Mouse (Mus musculus): ENCODE results near the gene Tmod1.

Tmod1 gene

DNA sequence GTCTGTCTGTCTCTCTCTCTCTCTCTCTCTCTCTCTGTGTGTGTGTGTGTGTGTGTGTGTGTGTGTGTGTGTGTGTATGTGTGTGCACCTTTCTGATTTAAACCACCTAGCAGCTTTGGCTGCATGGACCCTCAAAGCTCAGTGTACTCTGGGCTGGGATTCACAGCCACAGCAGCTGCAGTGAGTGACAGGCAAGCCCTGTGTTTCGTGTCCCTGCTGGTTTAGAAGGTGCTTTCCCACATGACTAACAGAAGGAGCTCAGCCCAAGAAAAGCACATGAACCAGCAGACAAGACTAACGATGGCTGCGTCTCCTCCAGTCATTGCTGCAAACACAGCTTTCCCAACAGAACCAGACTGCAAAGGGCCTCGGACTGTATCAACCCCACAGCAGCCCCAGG lies 9.2 kb downstream of the Tmod1 start:
- in situ Hi-C loops (cut with MboI; ENCODE audit: low pct_unique_long_range_greater_than_20kb in 1 of 2, low sequenced_read_pairs in 2 of 2, unreplicated experiment in 1 of 2) = no loop called here

DNA sequence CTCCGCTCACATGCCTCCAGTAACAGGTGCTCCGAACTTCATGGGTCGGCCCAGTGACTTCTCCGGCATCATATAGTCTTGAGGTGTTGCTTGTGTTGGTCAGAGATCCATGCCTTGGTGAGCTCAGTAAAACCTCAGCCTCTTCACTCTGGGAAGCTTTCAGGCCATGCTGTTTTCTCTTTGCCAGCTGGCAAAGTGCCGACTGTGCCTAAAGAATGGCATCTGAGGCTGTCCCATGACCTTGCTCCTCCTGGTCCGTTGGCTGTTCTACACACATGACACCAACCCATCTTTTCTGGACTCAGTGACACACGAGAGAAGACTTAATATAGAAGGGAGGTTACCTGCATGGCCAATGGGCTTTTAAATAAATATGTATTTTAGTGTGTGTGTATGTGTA lies 9.7 kb downstream of the Tmod1 start:
- in situ Hi-C loops (cut with MboI; ENCODE audit: low pct_unique_long_range_greater_than_20kb in 1 of 2, low sequenced_read_pairs in 2 of 2, unreplicated experiment in 1 of 2) = no loop called here

DNA sequence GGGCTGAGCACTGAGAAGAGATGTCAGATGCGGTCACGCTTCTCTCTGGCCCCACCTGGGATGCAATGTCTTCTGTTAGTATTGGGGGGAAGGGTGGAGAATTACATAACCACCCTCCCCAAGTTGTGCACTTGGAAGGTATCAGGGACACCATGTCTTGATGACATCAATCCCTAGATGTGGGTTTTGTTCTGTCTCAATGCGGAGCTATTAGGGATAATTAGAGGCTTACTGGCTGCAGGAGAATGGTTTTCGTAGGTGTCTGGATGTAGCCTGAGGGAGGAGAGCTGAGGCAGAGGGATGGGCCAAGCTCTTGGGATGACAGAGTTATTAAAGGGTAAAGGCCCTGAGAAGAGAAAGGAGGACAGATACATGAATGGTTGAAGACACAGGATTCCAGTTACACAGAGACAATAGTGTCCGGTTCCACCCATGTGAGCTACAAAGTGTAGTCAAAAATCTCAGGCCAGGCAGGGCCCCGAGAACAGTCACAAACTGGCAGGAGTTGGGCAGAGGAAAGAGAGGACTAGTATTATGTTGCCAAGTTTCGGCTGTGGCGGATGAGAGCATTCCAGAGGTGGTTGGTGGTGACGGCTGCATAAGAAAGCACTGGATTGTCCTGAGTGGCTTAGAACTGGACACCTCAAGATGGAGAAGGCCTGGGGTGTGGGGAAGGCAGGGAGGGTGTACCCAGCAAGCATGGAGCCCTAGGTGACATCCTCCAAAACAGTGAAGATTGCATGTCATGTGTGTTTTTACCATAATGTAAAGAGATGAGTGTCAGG lies 14.8 kb downstream of the Tmod1 start:
- in situ Hi-C loops (cut with MboI; ENCODE audit: low pct_unique_long_range_greater_than_20kb in 1 of 2, low sequenced_read_pairs in 2 of 2, unreplicated experiment in 1 of 2) = no loop called here

DNA sequence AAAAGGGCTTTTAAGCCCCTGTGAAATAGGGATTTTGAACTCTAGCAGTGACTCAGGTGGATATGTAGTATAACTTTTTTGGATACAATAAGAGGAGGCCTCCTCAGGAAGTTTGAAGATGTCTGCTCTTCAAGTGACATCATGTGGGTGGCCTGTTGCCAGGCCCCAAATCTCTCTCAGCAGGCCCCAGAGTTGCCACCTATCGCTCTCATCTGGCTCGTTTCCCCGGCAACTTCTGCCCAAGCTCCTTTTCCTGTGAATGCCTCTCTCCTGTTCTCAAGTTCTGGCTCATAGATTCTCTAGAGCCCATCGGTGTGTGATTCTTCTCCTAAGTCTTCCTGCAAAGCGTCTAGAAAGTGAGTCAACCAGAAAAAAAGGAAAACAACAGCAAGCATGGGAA lies 17.4 kb downstream of the Tmod1 start:
- in situ Hi-C loops (cut with MboI; ENCODE audit: low pct_unique_long_range_greater_than_20kb in 1 of 2, low sequenced_read_pairs in 2 of 2, unreplicated experiment in 1 of 2) = no loop called here

DNA sequence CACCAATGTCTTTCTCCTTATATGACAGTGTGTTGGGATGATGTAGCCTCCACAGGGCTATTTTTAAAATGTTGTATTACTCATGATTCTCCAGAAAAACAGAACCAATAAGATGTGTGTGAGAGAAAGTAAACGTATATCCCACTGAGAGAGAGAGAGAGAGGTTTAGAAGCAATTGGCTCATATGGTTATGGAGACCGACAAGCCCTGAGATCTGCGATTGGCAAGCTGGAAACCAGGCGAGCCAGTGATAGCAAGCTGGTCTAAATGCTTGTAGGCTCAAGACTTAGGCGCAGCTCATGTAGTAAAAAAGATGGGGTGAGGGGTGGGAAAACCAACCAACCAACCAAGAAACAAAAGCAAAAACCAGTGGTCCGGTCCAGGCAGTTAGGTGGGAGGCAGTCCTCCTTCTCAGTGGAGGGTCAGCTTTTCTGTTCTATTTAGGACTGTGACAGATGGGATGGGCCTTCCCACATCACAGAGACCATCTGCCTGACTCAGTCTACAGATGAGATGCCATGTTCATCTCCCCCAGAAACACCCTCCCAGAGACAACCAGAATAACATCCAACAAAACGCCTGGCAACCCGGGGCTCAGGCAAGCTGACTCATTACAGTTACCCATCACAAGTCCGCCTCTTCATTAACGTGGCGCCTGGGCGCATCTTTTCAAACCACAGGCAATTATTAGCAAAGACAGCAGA lies 22.7 kb downstream of the Tmod1 start:
- in situ Hi-C loops (cut with MboI; ENCODE audit: low pct_unique_long_range_greater_than_20kb in 1 of 2, low sequenced_read_pairs in 2 of 2, unreplicated experiment in 1 of 2) = no loop called here

DNA sequence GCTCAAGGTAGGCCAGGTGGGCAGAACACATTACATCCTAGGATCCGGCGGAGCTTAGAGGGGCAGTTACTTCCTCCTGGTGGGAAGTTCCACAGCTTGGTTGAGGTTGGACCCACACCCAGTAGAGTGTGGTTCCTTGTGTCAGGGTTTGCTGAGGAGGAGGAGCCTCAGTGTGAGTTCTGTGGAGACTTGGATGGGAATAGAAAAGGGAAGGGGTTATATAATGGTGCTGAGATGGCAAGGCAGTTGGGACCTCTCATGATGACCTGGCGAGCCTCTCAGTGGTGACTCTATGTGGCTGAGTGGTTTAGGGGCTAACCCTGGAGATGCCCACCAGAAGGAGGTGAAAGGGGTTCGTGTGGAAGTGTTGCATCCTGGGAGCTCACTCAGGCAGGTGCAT lies 25.1 kb downstream of the Tmod1 start:
- in situ Hi-C loops (cut with MboI; ENCODE audit: low pct_unique_long_range_greater_than_20kb in 1 of 2, low sequenced_read_pairs in 2 of 2, unreplicated experiment in 1 of 2) = no loop called here

DNA sequence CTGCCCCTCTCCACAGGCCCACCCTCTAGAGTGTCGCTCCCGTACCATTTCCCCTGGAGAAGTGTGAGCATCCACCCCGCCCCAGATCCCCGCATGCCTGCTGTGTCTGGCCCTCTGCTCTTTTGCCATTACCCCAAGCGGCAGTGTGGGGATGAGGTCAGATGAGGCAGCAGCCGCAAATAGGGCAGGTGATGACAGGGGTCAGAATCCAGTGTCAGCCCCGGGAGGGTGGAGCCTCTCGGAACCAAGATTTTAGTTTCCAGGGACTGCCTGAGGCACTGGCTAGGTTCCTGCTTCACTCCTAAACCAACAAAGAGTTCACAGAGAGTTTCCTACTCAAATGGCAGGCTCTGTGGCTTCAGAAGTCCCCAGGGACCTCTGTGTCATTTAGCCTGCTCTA lies 25.5 kb downstream of the Tmod1 start:
- in situ Hi-C loops (cut with MboI; ENCODE audit: low pct_unique_long_range_greater_than_20kb in 1 of 2, low sequenced_read_pairs in 2 of 2, unreplicated experiment in 1 of 2) = no loop called here

DNA sequence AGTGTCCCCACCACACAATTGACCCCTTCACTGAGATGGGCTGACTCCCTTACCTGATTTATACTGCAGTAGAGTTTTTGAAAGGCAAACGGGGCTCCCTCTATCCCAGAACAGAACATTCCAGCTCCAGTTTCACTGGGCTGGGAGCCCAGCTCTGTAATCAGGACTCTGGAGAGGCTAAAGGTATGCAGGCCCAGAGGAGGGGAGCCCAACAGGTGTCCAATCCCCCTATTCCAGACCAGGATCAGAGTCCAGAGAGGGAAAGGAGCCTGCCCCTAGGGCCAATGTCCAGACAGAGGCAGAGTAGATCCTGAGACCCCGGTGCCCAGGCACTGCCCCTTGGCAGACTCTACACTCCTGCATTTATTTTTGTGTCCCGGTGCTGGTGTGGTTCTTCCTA lies 26.2 kb downstream of the Tmod1 start:
- in situ Hi-C loops (cut with MboI; ENCODE audit: low pct_unique_long_range_greater_than_20kb in 1 of 2, low sequenced_read_pairs in 2 of 2, unreplicated experiment in 1 of 2) = no loop called here

DNA sequence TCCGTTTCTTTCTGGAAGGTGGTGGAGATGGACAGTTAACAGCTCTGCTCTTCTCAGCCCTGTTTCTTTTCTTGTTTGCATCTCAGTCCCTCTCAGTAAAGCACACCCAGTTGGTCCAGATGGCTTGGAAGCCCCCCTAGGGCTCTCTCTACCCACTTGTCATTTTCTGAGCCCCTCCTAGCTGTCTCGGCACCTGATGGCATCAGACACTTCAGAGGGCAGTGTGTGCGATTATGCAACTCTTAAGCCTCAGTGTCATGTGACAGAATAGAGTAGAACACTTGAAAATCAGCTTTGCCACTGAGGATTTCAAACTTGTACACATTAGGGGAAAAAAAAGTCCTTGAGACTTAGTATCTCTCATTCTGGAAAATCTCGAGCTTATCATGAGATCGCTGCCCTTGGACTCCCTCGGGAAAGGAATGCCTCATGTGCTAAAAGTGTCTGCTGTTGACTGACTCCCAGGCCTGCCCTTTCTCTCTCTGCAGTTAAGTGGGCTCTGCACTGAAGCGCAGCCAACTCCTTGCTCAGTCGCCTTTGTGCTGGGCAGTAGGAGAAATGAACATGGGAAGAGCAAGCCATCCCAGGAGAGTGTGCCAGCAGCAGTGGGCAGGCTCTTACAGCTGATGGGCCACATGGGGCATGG lies 27.1 kb downstream of the Tmod1 start:
- in situ Hi-C loops (cut with MboI; ENCODE audit: low pct_unique_long_range_greater_than_20kb in 1 of 2, low sequenced_read_pairs in 2 of 2, unreplicated experiment in 1 of 2) = no loop called here

DNA sequence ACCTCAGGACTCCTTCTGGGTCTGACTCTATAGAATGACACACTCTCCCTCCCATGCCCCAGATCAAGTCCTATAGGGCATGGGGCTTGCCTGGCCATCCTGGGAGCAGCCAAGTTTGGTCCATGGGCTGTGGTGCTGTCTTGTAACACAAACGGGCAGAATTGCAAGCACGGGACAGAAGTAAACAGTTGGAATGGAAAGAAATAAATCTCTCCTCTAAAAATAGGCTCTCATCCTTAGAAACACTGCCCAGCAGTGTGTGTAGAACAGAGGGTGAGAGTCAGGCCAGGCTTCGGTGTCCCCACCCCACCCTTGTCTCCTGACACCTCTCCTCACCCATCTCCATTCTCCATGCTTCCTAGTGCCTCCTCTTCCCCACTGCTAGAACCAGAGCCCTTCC lies 29.3 kb downstream of the Tmod1 start:
- in situ Hi-C loops (cut with MboI; ENCODE audit: low pct_unique_long_range_greater_than_20kb in 1 of 2, low sequenced_read_pairs in 2 of 2, unreplicated experiment in 1 of 2) = no loop called here

DNA sequence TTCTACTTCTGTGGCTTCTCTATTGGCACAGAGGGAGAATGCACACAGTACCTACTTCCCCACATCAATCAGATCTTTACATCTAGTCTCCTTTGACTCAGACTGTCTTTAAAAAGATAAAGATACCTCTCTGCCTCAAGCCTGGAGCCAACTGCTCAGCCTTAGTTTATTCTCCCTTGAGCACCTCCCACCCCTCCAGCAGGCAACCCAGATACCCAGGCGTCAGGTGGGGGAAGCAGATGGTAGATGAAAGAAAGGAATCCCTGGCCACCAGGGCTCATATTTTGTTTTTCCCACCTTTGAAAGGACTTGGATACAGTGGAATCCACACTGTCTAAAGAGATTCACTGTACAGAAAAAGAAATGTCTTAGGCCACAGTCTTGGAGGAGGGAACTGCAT lies 29.8 kb downstream of the Tmod1 start:
- in situ Hi-C loops (cut with MboI; ENCODE audit: low pct_unique_long_range_greater_than_20kb in 1 of 2, low sequenced_read_pairs in 2 of 2, unreplicated experiment in 1 of 2) = no loop called here

DNA sequence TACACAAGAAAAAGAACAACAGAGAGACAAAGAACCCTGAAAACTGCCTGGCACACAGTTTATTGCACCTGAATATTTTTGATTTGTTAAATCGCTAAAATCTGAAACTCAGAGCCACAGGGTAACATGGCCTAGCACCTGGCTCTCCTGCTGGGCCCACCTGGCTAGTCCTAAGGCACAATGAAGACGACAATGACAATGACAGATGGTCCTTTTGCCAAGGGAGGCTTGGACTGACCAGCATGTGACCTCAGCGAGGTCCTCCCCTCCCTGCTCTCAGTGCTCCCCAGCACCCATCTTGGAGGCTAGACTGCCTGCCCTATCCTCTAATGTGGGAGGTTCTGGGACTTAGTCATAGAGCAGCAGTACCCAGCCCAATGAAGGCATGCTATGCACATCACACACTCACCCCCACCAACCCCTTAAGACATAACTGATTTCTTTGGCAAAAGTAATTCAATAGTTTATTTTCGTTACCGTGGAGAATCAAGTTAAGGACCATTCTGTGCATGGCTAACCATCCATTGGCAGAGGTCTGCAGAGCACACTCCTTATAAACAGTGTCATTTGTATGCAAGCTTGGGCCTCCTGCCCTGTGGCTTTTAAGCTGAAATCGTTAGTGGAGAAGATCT lies 31.2 kb downstream of the Tmod1 start:
- in situ Hi-C loops (cut with MboI; ENCODE audit: low pct_unique_long_range_greater_than_20kb in 1 of 2, low sequenced_read_pairs in 2 of 2, unreplicated experiment in 1 of 2) = no loop called here

DNA sequence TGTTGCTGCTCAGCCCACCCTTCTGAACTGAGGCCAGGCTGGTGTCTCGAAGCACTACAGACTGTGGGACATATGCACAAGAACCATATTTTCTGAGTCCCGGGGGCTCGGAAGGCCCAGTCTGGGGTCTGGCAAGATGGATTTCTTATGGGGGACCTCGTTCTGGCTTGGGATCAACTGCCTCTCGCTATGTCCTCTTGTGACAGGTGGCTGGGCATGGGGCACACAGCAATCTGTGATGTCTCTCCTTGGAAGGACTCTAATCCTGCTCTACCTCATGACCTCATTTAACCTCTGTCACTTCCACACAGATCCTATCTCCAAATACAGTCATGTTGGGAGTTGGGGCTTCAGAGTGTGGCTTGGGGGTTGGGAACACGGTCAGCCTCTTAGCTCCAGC lies 33.9 kb downstream of the Tmod1 start:
- in situ Hi-C loops (cut with MboI; ENCODE audit: low pct_unique_long_range_greater_than_20kb in 1 of 2, low sequenced_read_pairs in 2 of 2, unreplicated experiment in 1 of 2) = no loop called here

DNA sequence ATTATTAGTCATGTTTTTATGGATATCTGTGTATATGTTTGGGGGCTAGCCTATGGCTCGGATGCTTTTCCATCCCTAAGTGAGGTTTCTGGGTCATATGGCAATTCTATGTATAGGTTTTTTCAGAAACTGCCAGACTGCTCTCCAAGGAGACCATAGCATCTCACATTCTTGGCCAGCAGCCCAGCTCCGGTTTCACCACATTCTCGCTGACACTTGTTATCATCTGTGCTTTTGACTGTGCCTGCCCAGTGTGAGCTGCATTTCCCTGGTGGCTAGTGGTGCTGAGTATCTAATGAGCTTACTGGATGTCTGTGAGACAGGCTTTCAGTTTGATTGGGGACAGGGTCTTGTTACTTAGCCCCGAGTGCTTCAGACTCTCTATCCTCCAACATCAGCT lies 35.0 kb downstream of the Tmod1 start:
- in situ Hi-C loops (cut with MboI; ENCODE audit: low pct_unique_long_range_greater_than_20kb in 1 of 2, low sequenced_read_pairs in 2 of 2, unreplicated experiment in 1 of 2) = no loop called here

DNA sequence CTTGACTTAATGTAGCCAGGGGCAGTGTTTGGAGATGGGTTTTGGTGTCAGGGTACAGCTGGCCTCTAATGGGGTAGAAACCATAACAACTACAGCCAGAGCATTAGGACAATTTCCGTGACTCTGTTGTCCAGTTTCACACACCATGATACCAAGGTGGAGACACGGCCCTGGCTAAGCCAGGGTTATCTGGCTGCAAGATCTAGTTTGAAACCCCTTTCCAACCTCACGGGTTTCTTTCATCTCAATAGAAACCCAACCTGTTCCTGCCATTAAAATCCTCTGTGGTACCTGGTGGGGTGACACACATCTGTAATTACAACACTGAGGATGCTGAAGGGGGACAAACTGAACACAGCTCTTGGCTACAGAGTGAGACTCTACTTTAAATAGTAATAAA lies 36.9 kb downstream of the Tmod1 start:
- in situ Hi-C loops (cut with MboI; ENCODE audit: low pct_unique_long_range_greater_than_20kb in 1 of 2, low sequenced_read_pairs in 2 of 2, unreplicated experiment in 1 of 2) = no loop called here

DNA sequence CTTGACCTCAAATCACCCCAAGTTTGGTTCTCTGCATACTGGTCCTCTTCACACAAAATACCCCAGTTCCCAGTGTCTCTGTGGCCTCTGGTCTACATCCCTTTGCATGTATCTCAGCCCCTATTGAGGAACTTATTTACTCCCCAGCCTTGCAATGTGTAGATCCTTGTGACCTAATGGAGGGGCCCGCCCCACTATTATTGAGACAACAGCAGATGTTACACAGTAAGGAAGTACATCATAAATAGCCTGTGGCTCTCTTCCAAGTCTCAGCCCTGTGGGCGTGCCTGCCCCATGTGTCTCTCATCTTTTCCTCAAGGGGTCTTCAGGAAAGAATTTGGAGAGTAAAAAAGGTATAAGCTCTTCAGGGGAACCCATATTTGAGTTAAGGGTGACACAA lies 38.2 kb downstream of the Tmod1 start:
- in situ Hi-C loops (cut with MboI; ENCODE audit: low pct_unique_long_range_greater_than_20kb in 1 of 2, low sequenced_read_pairs in 2 of 2, unreplicated experiment in 1 of 2) = no loop called here

DNA sequence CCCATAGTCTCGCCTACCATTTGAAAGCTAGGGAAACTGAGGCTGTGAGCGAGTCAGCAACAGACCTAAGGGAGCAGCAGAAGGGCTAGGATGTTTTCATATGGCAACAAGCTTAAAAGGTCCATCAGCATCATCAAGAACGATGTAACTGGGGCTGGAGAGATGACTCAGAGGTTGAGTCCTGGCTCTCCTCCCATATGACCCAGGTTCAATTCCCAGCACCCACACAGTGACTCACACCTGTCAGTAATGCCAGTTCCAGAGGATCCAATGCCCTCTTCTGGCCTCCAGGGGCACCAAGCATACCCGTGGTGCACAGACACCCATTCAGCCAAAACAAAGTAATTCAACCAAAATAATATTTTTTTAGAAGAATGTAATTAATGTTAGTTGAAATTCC lies 41.5 kb downstream of the Tmod1 start:
- in situ Hi-C loops (cut with MboI; ENCODE audit: low pct_unique_long_range_greater_than_20kb in 1 of 2, low sequenced_read_pairs in 2 of 2, unreplicated experiment in 1 of 2) = no loop called here

DNA sequence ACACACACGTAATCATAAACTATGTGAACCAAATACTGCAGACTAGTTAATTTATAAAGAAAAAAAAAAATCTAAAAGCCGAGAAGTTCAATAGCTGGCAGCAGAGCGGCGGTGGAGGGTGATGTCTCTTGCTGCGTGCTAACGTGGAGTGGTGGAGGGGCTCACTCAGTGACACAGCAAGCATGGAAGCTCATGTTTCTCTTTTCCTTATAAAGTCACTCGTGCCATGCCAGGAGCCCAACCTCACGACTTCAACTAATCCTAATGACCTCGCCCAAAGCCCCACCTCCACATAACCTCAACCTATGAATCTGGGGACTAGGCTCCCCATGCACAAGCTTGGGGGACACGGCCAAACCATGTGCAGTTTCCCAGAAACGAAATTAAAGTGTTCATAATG lies 43.8 kb downstream of the Tmod1 start:
- in situ Hi-C loops (cut with MboI; ENCODE audit: low pct_unique_long_range_greater_than_20kb in 1 of 2, low sequenced_read_pairs in 2 of 2, unreplicated experiment in 1 of 2) = no loop called here

DNA sequence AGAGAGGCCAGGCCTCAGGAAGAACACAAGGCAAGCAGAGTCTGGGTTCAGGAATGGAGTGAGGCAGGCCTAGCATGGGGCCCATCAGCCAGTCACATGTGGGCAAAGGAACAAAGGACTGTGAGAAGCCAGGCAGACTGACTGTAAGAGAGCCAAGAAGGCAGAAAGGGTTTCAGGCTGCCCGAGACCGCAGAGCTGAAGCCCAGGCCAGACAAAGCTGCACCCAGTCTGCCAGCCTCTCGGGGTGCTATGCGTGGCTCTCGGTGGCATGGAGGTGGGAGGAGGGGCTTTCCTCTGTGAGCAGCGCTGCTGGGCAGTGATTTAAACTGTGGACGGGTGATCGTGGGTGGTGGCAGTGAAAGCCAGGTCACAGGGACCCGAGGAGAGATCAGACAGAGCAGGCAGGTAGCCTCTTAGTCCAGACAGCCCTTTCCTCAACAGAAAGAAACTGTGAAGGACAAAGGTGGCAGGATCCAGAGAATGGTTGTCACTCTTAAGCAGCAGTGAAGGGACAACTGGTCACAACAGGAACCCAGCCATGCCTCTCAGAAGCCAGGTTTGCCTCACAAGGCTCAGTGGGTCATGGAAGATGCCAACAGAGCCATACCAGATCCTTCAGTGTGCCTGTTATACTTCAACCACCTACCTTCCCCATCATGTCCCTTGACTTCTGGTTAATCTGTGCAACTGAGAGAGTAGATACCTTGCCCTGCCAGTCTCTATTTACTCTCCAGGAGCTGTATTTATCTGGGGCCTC lies 45.9 kb downstream of the Tmod1 start:
- in situ Hi-C loops (cut with MboI; ENCODE audit: low pct_unique_long_range_greater_than_20kb in 1 of 2, low sequenced_read_pairs in 2 of 2, unreplicated experiment in 1 of 2) = no loop called here
